Mouse (Mus musculus) hindbrain, postnatal 0 days (tissue): ENCODE data around the gene Dnajc28. TPM values are rescaled to one million over a fixed set of nuclear protein-coding genes. Genes with fewer than 3 reads are reported as not detected.

Experiments
- ATAC-seq: fragments of 200-750 bp; cut with Nextera tagmentation; 2 replicates; pipeline ENCODE4 v1.8.0; 2017; ENCODE audit warnings: mild to moderate bottlenecking, moderate TSS enrichment, moderate library complexity
- DNase-seq: peaks from one replicate; pipeline ENCODE4 v3.0.0-alpha.2; 2015; ENCODE audit warnings: low spot score
- H3K27ac ChIP-seq: fragments of 300-500 bp; sonication (generic); 2 replicates; pipeline ENCODE4 v1.5.1; 2014; ENCODE audit warnings: mild to moderate bottlenecking
- H3K27me3 ChIP-seq: fragments of 300-500 bp; sonication (generic); 2 replicates; pipeline ENCODE4 v1.6.1; 2014; ENCODE audit warnings: low read length, mixed read lengths; ENCODE audit not compliant: insufficient read depth
- H3K36me3 ChIP-seq: fragments of 300-500 bp; sonication (generic); 2 replicates; pipeline ENCODE4 v1.6.1; 2014; ENCODE audit warnings: low read length, mixed read lengths; ENCODE audit not compliant: insufficient read depth
- H3K4me1 ChIP-seq: fragments of 300-500 bp; sonication (generic); 2 replicates; pipeline ENCODE4 v1.6.1; 2014; ENCODE audit warnings: antibody characterized with exemption, low read length, mixed read lengths; ENCODE audit not compliant: insufficient read depth
- H3K4me2 ChIP-seq: fragments of 300-500 bp; sonication (generic); 2 replicates; pipeline ENCODE4 v1.6.1; 2014; ENCODE audit warnings: low read depth, mild to moderate bottlenecking, low read length, moderate library complexity, mixed read lengths
- H3K4me3 ChIP-seq: fragments of 300-500 bp; sonication (generic); 2 replicates; pipeline ENCODE4 v1.5.1; 2014; ENCODE audit warnings: low read length
- H3K9ac ChIP-seq: fragments of 300-500 bp; sonication (generic); replicated peaks from 2 replicates; pipeline ENCODE4 v1.6.1; 2014; ENCODE audit warnings: mild to moderate bottlenecking, low read length, moderate library complexity, mixed read lengths
- H3K9me3 ChIP-seq: fragments of 300-500 bp; sonication (generic); 2 replicates; pipeline ENCODE4 v1.6.1; 2016; ENCODE audit warnings: low read length, mixed read lengths
- CTCF ChIP-seq: IDR thresholded peaks from 2 replicates; pipeline ENCODE4 v1.5.1; 2016; ENCODE audit warnings: antibody characterized with exemption, control low read depth, low read depth
- WGBS: fragments of 180-500 bp; shearing (Covaris S2); extraction: QIAGEN DNeasy Blood & Tissue Kit; methylation state at CpG from one replicate; pipeline ENCODE4 v1.1.7; 2014; 5-methylcytosine and 5-hydroxymethylcytosine counted together
- polyA plus RNA-seq: library from polyadenylated mRNA; unstranded; fragments of >200 nt; fragmentation: Nextera tagmentation; extraction: Ambion mirVana; gene quantifications from 2 replicates; pipeline ENCODE4 v1.2.1, GENCODE M21; 2015
- total RNA-seq: library from RNA; depleted of rRNA; stranded (reverse); fragments of >200 nt; gene quantifications from 2 replicates; pipeline ENCODE4 v1.2.3, GENCODE M21; 2014; rRNA removed

The Dnajc28 gene
- total and polyA plus RNA-seq, 2 experiments from 2014 or later, result 1.7 to 2.9 TPM

GRCm38 (mm10) chr16:91565292-91565951, 53.4 kb downstream of the Dnajc28 start:
- no peak overlapping the region for H3K27ac ChIP-seq
- no peaks in the 10 kb centered on the region for H3K4me1 ChIP-seq
- no peak overlapping the region for H3K4me3 ChIP-seq
- ATAC-seq (no peak), DNase-seq (no peak)
- H3K9me3 ChIP-seq, result no peaks in the 10 kb centered on the region
- no peak overlapping the region for H3K4me2 ChIP-seq
- H3K36me3 ChIP-seq, result peaks cover 13% of the 10 kb centered on the region; the same call in 1 of the 2 replicates
- no peaks in the 10 kb centered on the region for H3K27me3 ChIP-seq
- WGBS, result 70% methylated on average over 9 of the region's 9 CpGs
- H3K9ac ChIP-seq, result no peak overlapping the region
- TF ChIP-seq CTCF, result no peak

- ATAC-seq, result no peak
- H3K27ac ChIP-seq, result no peak overlapping the region
- no peak overlapping the region for H3K4me2 ChIP-seq
- H3K4me3 ChIP-seq, result no peak overlapping the region
- DNase-seq, result no peak
- no peaks in the 10 kb centered on the region for H3K27me3 ChIP-seq
- H3K36me3 ChIP-seq, result peaks cover 13% of the 10 kb centered on the region; the same call in 1 of the 2 replicates
- H3K9ac ChIP-seq, result no peak overlapping the region
- no peak for TF ChIP-seq CTCF
- WGBS, result 84% methylated on average over 4 of the region's 4 CpGs
- no peaks in the 10 kb centered on the region for H3K9me3 ChIP-seq
- H3K4me1 ChIP-seq, result no peaks in the 10 kb centered on the region
These were observed 54.1 kb downstream of the Dnajc28 start for GRCm38 (mm10) chr16:91564580-91565291.

Other genes starting within 250 kb of the Dnajc28 start
- 18.3 and 20.9 TPM in 2 replicates for gene Ifnar2, start 246.2 kb downstream of the Dnajc28 start, total RNA-seq
- 49.9 and 51.7 TPM in 2 replicates for gene Ifnar2, start 246.2 kb downstream of the Dnajc28 start, polyA plus RNA-seq
- gene Gm21970, start 227.3 kb downstream of the Dnajc28 start, total RNA-seq, result not detected in 2 replicates
- not detected in 2 replicates for gene Gm21970, start 227.3 kb downstream of the Dnajc28 start, polyA plus RNA-seq
- gene Il10rb, start 212.9 kb downstream of the Dnajc28 start, total RNA-seq, result 4.2 and 7.1 TPM in 2 replicates
- gene Il10rb, start 212.9 kb downstream of the Dnajc28 start, polyA plus RNA-seq, result 14.6 and 14.8 TPM in 2 replicates
- gene Ifnar1, start 133.8 kb downstream of the Dnajc28 start, total RNA-seq, result 53.1 and 60.5 TPM in 2 replicates
- gene Ifnar1, start 133.8 kb downstream of the Dnajc28 start, polyA plus RNA-seq, result 33.6 and 34.1 TPM in 2 replicates
- 53.1 and 68.4 TPM in 2 replicates for gene Ifngr2, start 72.0 kb downstream of the Dnajc28 start, total RNA-seq
- 131 and 140 TPM in 2 replicates for gene Ifngr2, start 72.0 kb downstream of the Dnajc28 start, polyA plus RNA-seq
- gene Tmem50b, start 21.2 kb downstream of the Dnajc28 start, total RNA-seq, result 79.6 and 93.3 TPM in 2 replicates
- gene Tmem50b, start 21.2 kb downstream of the Dnajc28 start, polyA plus RNA-seq, result 107 and 114 TPM in 2 replicates
- 40.9 and 50.2 TPM in 2 replicates for gene Gart, start 27.9 kb upstream of the Dnajc28 start, total RNA-seq
- 46.2 and 46.6 TPM in 2 replicates for gene Gart, start 27.9 kb upstream of the Dnajc28 start, polyA plus RNA-seq
- gene Son, start 28.5 kb upstream of the Dnajc28 start, total RNA-seq, result 246 and 254 TPM in 2 replicates
- 95.3 and 97.2 TPM in 2 replicates for gene Son, start 28.5 kb upstream of the Dnajc28 start, polyA plus RNA-seq
- gene Donson, start 69.7 kb upstream of the Dnajc28 start, total RNA-seq, result 20.4 and 24.2 TPM in 2 replicates
- gene Donson, start 69.7 kb upstream of the Dnajc28 start, polyA plus RNA-seq, result 15.3 and 15.7 TPM in 2 replicates
- 28.4 and 67.3 TPM in 2 replicates for gene Cryzl1, start 109.9 kb upstream of the Dnajc28 start, total RNA-seq
- 88.0 and 101 TPM in 2 replicates for gene Cryzl1, start 109.9 kb upstream of the Dnajc28 start, polyA plus RNA-seq
- gene Itsn1, start 110.3 kb upstream of the Dnajc28 start, total RNA-seq, result 65.1 and 69.5 TPM in 2 replicates
- gene Itsn1, start 110.3 kb upstream of the Dnajc28 start, polyA plus RNA-seq, result 33.6 and 34.8 TPM in 2 replicates